Mouse (Mus musculus) forebrain, embryonic 14.5 days (tissue): ENCODE results near the gene Olfr1395. TPM values are rescaled to one million over a fixed set of nuclear protein-coding genes. Genes with fewer than 3 reads are reported as not detected.

Experiments
- ATAC-seq: fragments of 200-750 bp; cut with Nextera tagmentation; 2 replicates; pipeline ENCODE4 v1.8.0; 2017; ENCODE audit warnings: mild to moderate bottlenecking, moderate library complexity
- DNase-seq: peaks from one replicate; pipeline ENCODE4 v3.0.0-alpha.2; 2015; ENCODE audit warnings: low spot score
- H3K27ac ChIP-seq: fragments of 300-500 bp; sonication (generic); 2 replicates; pipeline ENCODE4 v1.5.1; 2014; ENCODE audit warnings: low read depth, mild to moderate bottlenecking, control low read depth, low read length, moderate library complexity
- H3K27me3 ChIP-seq: fragments of 300-500 bp; sonication (generic); replicated peaks from 2 replicates; pipeline ENCODE4 v1.6.1; 2014; ENCODE audit warnings: low read length, control low read depth, mixed read lengths; ENCODE audit not compliant: control insufficient read depth, insufficient read depth
- H3K36me3 ChIP-seq: fragments of 300-500 bp; sonication (generic); 2 replicates; pipeline ENCODE4 v1.6.1; 2014; ENCODE audit warnings: low read length, control low read depth; ENCODE audit not compliant: control insufficient read depth, insufficient read depth
- H3K4me1 ChIP-seq: fragments of 300-500 bp; sonication (generic); 2 replicates; pipeline ENCODE4 v1.6.1; 2014; ENCODE audit warnings: antibody characterized with exemption, low read length, control low read depth; ENCODE audit not compliant: control insufficient read depth, insufficient read depth
- H3K4me2 ChIP-seq: fragments of 300-500 bp; sonication (generic); 2 replicates; pipeline ENCODE4 v1.6.1; 2014; ENCODE audit warnings: mild to moderate bottlenecking, control low read depth, low read length
- H3K4me3 ChIP-seq: fragments of 300-500 bp; sonication (generic); 2 replicates; pipeline ENCODE4 v1.5.1; 2014; ENCODE audit warnings: low read depth, low read length, control low read depth
- H3K9ac ChIP-seq: fragments of 300-500 bp; sonication (generic); 2 replicates; pipeline ENCODE4 v1.6.1; 2014; ENCODE audit warnings: mild to moderate bottlenecking, low read length, control low read depth, moderate library complexity
- H3K9me3 ChIP-seq: fragments of 300-500 bp; sonication (generic); replicated peaks from 2 replicates; pipeline ENCODE4 v1.6.1; 2016; ENCODE audit warnings: low read length, control low read depth, mixed read lengths; ENCODE audit not compliant: control insufficient read depth
- WGBS: fragments of 180-500 bp; shearing (Covaris S2); extraction: QIAGEN DNeasy Blood & Tissue Kit; methylation state at CpG from one replicate; pipeline ENCODE4 v1.1.7; 2014; 5-methylcytosine and 5-hydroxymethylcytosine counted together
- polyA plus RNA-seq: library from polyadenylated mRNA; unstranded; fragments of >200 nt; fragmentation: Nextera tagmentation; extraction: Ambion mirVana; gene quantifications from 2 replicates; pipeline ENCODE4 v1.2.1, GENCODE M21; 2014

Gene Olfr1395
- polyA plus RNA-seq, 1 experiment from 2014 or later = not detected

DNA sequence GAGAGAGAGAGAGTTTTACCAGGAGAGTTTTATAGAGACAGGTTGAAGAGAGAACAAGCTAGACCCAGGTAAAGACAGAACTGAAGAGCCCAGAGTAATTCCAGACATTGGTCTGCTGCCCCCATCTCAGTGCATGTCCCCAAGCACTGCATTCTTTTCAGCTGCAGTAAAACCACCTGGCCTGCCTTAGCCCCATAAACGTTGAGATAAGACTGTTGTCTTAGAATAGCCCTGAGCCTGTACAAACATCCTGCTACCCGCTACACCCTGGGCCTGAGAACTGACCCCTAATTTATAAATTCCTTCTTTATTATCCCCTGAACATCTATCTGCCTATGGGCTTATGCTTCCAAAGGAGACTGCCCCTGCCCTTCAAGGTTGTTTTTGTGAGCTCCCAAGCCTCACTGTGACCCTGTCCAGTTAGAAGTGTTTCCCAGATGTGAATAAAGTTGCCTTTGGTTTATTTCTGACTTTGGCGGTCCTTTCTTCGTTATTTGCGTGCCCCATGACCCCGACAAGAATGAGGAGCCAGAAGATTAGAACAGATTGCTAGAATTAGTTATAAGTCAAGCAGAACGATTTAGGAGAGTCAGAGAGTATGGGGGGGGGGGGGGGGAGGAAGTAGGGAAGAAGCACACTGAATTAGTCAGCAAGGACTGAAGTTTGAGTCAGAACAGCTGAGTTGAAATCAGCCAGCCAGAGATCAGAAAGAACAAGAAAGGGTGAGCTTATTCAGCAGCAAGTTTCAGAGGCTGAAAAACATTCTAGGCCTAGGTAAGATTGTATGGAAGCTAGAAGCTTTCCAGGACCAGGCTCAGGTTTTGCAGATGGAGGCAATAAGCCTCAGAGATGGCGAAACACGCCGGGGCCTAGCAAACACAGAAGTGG is 34.2 kb upstream of the Olfr1395 start:
- ATAC-seq (no peak), DNase-seq (no peak)
- Histone ChIP-seq H3K9me3 (no peaks in the 10 kb centered on the region), H3K9ac (no peak overlapping the region), H3K4me2 (no peak overlapping the region), H3K27me3 (no peaks in the 10 kb centered on the region), H3K4me1 (no peaks in the 10 kb centered on the region), H3K4me3 (no peak overlapping the region), H3K27ac (no peak overlapping the region), H3K36me3 (no peaks in the 10 kb centered on the region)
- WGBS = 73% methylated on average over 10 of the region's 10 CpGs

DNA sequence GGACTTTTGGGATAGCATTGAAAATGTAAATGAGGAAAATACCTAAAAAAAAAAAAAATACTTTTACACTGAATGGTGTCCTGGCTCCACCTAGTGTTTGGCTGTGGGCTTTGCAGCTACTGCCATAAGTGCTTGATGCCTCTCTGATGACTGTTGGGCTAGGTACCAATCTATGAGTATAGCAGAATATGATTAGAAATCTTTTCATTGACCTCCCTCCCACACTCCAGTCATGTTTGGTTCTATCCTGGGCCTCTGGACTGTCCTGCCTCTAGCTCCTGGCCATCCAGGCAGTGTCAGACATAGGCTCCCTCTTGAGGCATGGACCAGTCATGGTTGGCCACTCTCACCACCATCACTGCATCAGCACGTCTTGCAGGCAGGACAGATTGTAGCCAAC is 33.2 kb upstream of the Olfr1395 start:
- no peaks in the 10 kb centered on the region for H3K4me1 ChIP-seq

DNA sequence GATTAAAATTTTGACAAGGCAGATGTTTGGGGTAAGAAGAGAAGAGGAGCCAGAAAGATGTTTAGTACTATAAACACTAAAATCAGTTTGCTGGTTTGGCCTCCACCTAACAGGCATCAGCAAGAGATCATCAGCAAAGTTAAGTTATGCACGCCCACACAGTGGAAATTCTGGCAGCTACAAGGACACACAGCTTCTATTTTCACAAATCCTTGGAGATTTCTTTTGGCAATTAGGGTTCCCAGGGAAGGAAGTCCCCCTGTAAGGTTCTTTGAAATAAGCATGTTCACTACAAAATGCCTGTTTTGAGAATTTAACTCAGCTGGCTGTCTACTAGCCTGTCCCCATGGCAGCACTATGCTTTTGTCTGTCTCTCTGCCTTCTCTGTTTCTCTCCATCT is 31.1 kb upstream of the Olfr1395 start:
- H3K4me1 ChIP-seq = no peaks in the 10 kb centered on the region
- H3K9me3 ChIP-seq = no peaks in the 10 kb centered on the region
- no peak overlapping the region for H3K27ac ChIP-seq
- no peaks in the 10 kb centered on the region for H3K27me3 ChIP-seq
- no peak overlapping the region for H3K9ac ChIP-seq
- no peak overlapping the region for H3K4me3 ChIP-seq
- ATAC-seq (no peak), DNase-seq (no peak)
- no peaks in the 10 kb centered on the region for H3K36me3 ChIP-seq
- WGBS = 55% methylated on average over 1 of the region's 1 CpGs
- H3K4me2 ChIP-seq = no peak overlapping the region

More for the DNA sequence above, 33.2 kb upstream of the Olfr1395 start:
- H3K4me2 ChIP-seq = no peak overlapping the region
- H3K9me3 ChIP-seq = no peaks in the 10 kb centered on the region
- no peaks in the 10 kb centered on the region for H3K36me3 ChIP-seq
- H3K4me3 ChIP-seq = no peak overlapping the region
- no peak overlapping the region for H3K27ac ChIP-seq
- 33% methylated on average over 1 of the region's 1 CpGs for whole genome bisulfite sequencing
- peak; percentile 37 for DNase-seq
- no peak overlapping the region for H3K9ac ChIP-seq
- no peak for ATAC-seq
- H3K27me3 ChIP-seq = no peaks in the 10 kb centered on the region

DNA sequence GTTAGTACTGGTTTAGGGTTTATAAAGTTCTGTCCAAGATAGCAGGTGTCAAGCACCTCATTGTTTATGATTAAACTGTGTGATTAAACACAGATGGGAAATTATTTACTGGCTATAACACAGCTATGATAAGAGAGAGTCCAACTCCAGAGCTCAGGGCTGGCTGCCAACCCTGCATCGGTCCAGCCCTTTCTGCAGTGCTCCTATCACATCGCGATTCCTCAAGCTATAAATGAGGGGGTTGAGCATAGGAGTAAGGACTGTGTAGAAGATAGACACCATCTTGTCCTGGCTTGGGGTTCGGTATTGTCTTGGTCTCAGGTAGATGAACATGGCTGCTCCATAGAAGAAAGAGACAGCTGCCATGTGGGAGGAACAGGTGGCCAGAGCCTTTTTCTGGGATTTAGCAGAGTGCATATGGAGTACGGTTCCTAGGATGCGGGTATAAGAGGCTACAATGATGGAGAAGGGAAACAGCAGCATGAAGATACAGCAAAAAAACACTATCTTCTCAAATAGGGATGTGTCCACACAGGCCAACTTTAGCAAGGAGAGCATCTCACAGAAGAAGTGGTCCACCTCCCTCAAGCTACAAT is 29.4 kb upstream of the Olfr1395 start:
- 88% methylated on average over 6 of the region's 6 CpGs for WGBS
- no peaks in the 10 kb centered on the region for H3K27me3 ChIP-seq
- ATAC-seq = no peak
- no peaks in the 10 kb centered on the region for H3K9me3 ChIP-seq
- H3K9ac ChIP-seq = no peak overlapping the region
- no peaks in the 10 kb centered on the region for H3K4me1 ChIP-seq
- H3K27ac ChIP-seq = no peak overlapping the region
- no peaks in the 10 kb centered on the region for H3K36me3 ChIP-seq
- no peak overlapping the region for H3K4me2 ChIP-seq
- H3K4me3 ChIP-seq = no peak overlapping the region
- DNase-seq = no peak

DNA sequence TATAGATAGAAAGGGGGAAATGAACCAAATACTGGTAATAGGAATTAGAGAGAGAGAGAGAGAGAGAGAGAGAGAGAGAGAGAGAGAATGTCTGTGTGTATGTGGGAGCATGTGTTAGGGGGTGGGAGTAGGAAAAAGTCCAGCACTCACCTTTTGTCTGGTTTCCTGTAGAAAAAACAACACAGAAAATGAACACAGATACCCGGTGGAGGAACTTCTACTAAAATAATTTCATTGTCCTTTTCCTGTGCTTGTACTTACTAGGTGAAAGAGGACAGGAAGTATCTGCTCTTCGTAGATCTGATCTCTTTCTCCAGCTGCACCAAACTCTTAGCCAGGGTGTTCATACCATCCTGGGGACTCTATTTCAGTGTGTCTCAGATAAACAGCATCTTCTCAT is 27.9 kb upstream of the Olfr1395 start:
- Histone ChIP-seq H3K4me3 (no peak overlapping the region), H3K36me3 (no peaks in the 10 kb centered on the region), H3K27ac (no peak overlapping the region), H3K4me2 (no peak overlapping the region), H3K4me1 (no peaks in the 10 kb centered on the region), H3K9me3 (no peaks in the 10 kb centered on the region), H3K27me3 (no peaks in the 10 kb centered on the region), H3K9ac (no peak overlapping the region)
- DNase-seq (no peak), ATAC-seq (no peak)
- 78% methylated on average over 2 of the region's 2 CpGs for WGBS

DNA sequence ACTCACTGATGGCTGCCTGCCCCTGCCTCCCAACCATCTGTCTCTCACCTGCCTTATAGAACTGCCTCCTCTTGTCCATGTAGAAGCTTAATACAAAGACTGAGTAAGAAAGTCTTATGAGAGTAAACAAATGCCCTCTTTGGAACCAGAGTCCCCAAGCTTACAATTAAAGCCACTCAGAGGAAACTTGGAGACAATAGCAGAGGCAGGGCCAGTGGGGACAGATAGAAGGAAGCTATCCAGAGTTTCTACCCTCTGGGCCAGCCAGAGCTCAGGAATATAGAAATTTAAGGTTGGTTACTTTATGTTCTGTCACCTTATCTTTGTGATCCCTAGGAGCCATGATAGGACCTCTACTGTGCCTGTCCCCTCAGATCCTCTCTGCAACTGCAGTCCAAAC is 27.3 kb upstream of the Olfr1395 start, which contains the start of gene Olfr1396:
Gene Olfr1396, minus strand, starts transcription at position 101 of the 400 bp plus-strand sequence.
- H3K4me3 ChIP-seq = no peak within 1 kb of the TSS
- no peaks in the 10 kb centered on the region for H3K36me3 ChIP-seq
- H3K27me3 ChIP-seq = no peaks in the 10 kb centered on the region
- H3K9ac ChIP-seq = no peak within 1 kb of the TSS
- no peak within 1 kb of the TSS for H3K4me2 ChIP-seq
- H3K4me1 ChIP-seq = no peaks in the 10 kb centered on the region
- no peaks in the 10 kb centered on the region for H3K9me3 ChIP-seq
- DNase-seq (no peak), ATAC-seq (no peak)
- no peak within 1 kb of the TSS for H3K27ac ChIP-seq

DNA sequence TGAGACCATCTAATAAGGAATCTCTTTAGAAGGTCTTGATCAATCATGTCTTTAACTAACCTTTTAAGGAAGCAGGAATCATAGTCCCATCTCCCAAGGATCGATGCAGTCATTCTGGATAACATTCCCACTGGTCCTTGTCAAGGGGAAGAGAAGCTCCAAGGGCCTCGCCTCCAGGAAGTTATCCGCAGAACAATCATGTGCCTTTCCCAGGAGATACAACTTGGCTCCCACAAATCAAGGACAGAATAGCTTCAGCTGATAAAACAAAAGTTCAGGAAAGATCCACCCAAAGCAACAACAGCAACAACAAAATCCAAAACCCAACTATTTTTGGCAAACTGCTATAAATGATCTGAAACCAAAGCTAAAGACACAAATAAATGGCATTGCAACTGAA is 22.4 kb upstream of the Olfr1395 start:
- DNase-seq = no peak
- no peaks in the 10 kb centered on the region for H3K27me3 ChIP-seq

DNA sequence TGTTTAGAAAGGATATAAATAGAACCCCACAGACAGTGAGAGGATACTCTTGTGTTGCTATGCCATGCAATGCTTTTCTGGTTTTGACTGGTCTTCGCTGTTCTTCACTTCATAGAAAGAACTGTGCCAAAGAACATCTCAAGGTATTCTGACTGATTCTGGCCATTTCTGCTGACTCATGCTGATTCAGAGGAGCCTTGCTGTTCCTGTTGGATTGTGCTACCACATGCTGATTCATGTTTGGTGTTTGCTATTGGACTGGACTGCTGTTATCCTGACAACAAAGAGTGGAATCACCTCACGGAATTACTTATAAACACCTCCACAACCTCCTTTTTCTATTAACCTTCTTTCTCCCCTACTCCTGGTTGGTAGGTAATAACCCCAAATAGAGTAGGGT is 17.9 kb upstream of the Olfr1395 start:
- H3K4me1 ChIP-seq = no peaks in the 10 kb centered on the region
- H3K27ac ChIP-seq = no peak overlapping the region
- no peaks in the 10 kb centered on the region for H3K36me3 ChIP-seq
- WGBS = 96% methylated on average over 2 of the region's 2 CpGs
- H3K4me2 ChIP-seq = no peak overlapping the region
- no peak for DNase-seq
- no peak for ATAC-seq
- no peak overlapping the region for H3K9ac ChIP-seq
- no peak overlapping the region for H3K4me3 ChIP-seq
- H3K27me3 ChIP-seq = no peaks in the 10 kb centered on the region
- H3K9me3 ChIP-seq = no peaks in the 10 kb centered on the region

More for the DNA sequence above, 22.4 kb upstream of the Olfr1395 start:
- 89% methylated on average over 3 of the region's 3 CpGs for WGBS
- no peak overlapping the region for H3K4me2 ChIP-seq
- H3K9me3 ChIP-seq = no peaks in the 10 kb centered on the region
- no peak overlapping the region for H3K27ac ChIP-seq
- no peak overlapping the region for H3K9ac ChIP-seq
- no peaks in the 10 kb centered on the region for H3K36me3 ChIP-seq
- ATAC-seq = no peak
- H3K4me3 ChIP-seq = no peak overlapping the region
- no peaks in the 10 kb centered on the region for H3K4me1 ChIP-seq

DNA sequence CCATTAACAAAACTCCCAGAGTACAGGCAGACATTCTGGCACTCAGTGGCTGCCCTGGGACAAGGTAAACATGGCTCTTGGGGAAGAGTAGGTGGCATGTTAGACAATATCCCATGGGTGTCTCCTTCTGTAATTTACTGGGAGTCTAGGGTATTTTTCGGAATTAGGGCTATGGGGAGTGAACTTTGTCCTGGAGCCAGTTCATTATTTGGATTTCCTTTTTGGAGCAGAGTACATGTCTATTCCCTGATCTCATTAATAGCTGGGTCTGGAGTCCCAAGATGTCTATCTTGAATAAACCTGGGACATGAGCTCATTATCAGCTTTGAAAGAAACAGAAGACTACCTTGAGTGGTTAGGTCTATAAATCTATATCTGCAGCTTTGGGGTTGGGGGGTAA is 12.0 kb downstream of the Olfr1395 start, which contains the start of gene Olfr1394:
Gene Olfr1394, plus strand, starts transcription at position 301 of the 400 bp plus-strand sequence.
- 100% methylated on average over 1 of the region's 1 CpGs for WGBS
- Histone ChIP-seq H3K4me3 (no peak within 1 kb of the TSS), H3K9ac (no peak within 1 kb of the TSS), H3K9me3 (no peaks in the 10 kb centered on the region), H3K27me3 (no peaks in the 10 kb centered on the region), H3K36me3 (no peaks in the 10 kb centered on the region), H3K4me1 (no peaks in the 10 kb centered on the region), H3K4me2 (no peak within 1 kb of the TSS), H3K27ac (no peak within 1 kb of the TSS)
- ATAC-seq = no peak
- DNase-seq = no peak
